Mouse (Mus musculus): ENCODE measurements around the gene 2010003K11Rik. TPM values are rescaled to one million over a fixed set of nuclear protein-coding genes. Genes with fewer than 3 reads are reported as not detected.

The 2010003K11Rik gene
- polyA plus RNA-seq, 1 experiment from 2014 or later, result not detected

DNA sequence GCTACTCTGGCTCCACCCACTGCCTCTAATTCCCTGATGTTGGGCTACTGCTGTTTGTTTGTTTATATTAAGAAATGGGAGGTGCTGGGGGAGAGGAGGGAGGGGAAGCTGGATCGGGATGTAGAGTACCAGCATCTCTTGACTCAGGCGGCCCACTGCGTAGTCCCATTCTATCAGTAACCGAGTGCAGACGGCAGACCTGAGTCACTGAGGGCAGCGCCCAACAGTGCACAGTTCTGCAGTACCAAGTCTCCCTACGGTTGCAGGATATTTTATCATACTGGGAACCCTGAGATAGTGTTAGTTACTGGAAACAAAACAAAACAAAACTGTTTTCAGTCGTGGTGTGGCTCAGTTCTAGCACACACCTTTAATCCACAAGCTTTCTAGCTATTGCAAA lies 47.3 kb downstream of the 2010003K11Rik start:
- Histone ChIP-seq H3K9ac (no peak overlapping the region), H3K4me2 (replicated peaks) (no peak overlapping the region), H3K4me3 (no peak overlapping the region), H3K9me3 (no peaks in the 10 kb centered on the region), H3K27me3 (no peaks in the 10 kb centered on the region), H3K36me3 (no peaks in the 10 kb centered on the region), H3K27ac (no peak overlapping the region), H3K4me1 (peaks cover 14% of the 10 kb centered on the region; the same call in 1 of the 2 replicates)
- no peak for ATAC-seq (ENCODE audit: low FRiP score, low read depth)
- 66% methylated on average over 8 of the region's 8 CpGs for WGBS

DNA sequence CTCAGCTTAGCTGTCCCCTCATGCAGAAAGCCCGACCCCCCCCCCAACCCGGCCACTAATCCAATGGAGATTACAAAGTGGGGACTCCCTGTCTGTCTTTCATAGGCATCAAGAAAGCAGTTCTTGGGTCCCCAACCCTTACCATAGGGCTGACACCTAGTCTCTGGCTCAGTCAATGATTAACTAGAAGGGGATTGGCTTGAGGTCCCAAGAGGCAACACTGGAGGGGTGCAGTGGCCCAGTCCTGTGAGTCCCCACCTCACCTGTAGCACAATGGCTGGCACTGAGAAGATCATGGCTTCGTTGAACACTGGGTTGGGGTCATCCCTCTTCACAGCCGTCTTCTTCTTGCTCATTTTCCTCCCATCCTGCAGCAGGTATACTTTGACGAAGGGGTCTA lies 47.7 kb downstream of the 2010003K11Rik start:
- 72% methylated on average over 5 of the region's 5 CpGs for WGBS
- Histone ChIP-seq H3K27ac (no peak overlapping the region), H3K36me3 (no peaks in the 10 kb centered on the region), H3K27me3 (no peaks in the 10 kb centered on the region), H3K9ac (no peak overlapping the region), H3K4me3 (no peak overlapping the region), H3K9me3 (no peaks in the 10 kb centered on the region), H3K4me1 (peaks cover 14% of the 10 kb centered on the region; the same call in 1 of the 2 replicates), H3K4me2 (replicated peaks) (no peak overlapping the region)
- no peak for ATAC-seq (ENCODE audit: low FRiP score, low read depth)

DNA sequence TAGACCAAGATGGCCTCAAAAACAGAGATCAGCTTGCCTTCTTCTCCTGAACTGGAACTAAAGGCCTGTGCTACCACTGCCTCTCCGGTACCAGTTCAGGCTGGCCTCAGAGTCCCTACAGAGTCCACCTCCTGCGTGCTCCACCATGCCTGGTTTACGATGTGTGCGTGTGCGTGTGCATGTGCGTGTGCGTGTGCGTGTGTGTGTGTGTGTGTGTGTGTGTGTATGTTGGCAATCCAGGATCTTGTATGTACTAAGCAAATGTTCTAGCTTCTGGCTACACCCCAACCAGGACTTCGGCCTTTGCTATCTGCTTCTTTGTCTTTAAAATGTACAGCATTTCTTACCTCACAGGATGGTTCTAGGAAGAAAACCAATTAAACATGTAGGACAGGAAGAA lies 49.2 kb downstream of the 2010003K11Rik start:
- 84% methylated on average over 9 of the region's 9 CpGs for WGBS
- no peak overlapping the region for H3K27ac ChIP-seq
- peaks cover 14% of the 10 kb centered on the region; the same call in 1 of the 2 replicates for H3K4me1 ChIP-seq
- H3K4me2 ChIP-seq (replicated peaks), result no peak overlapping the region
- no peaks in the 10 kb centered on the region for H3K9me3 ChIP-seq
- no peaks in the 10 kb centered on the region for H3K27me3 ChIP-seq
- no peak overlapping the region for H3K4me3 ChIP-seq
- H3K36me3 ChIP-seq, result no peaks in the 10 kb centered on the region
- ATAC-seq (ENCODE audit: low FRiP score, low read depth), result no peak
- no peak overlapping the region for H3K9ac ChIP-seq

DNA sequence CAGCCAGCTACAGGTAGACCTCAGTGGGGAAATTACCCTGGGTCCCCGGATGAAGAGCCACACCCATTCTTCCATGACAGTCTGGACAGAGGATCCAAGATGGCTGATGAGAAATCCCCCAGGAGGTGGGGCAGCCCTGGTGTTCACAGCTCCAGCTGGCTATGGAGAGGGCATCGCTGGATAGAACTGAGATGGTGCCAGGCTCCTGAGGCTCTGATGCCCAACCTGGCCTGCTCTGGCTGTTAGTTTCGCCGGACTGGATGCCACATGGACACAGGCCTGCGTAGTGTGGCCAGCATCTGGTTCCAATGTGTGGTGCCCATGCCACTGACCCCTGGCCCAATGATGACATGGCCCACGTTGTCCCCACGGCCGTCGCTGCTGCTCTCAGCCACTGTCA lies 50.9 kb downstream of the 2010003K11Rik start:
- Histone ChIP-seq H3K9ac (no peak overlapping the region), H3K4me2 (replicated peaks) (no peak overlapping the region), H3K27me3 (no peaks in the 10 kb centered on the region), H3K9me3 (no peaks in the 10 kb centered on the region), H3K4me3 (no peak overlapping the region), H3K36me3 (no peaks in the 10 kb centered on the region), H3K27ac (no peak overlapping the region), H3K4me1 (peaks cover 8% of the 10 kb centered on the region; the same call in 1 of the 2 replicates)
- no peak for ATAC-seq (ENCODE audit: low FRiP score, low read depth)
- 82% methylated on average over 9 of the region's 9 CpGs for WGBS

Other genes with a start within 250 kb of the 2010003K11Rik start
- 15.7 and 16.0 TPM in 2 replicates for gene Ssh3, start 229.4 kb downstream of the 2010003K11Rik start, polyA plus RNA-seq (2015; fragmentation: Nextera tagmentation; extraction: Ambion mirVana)
- gene Ankrd13d, start 215.4 kb downstream of the 2010003K11Rik start, polyA plus RNA-seq (2015; fragmentation: Nextera tagmentation; extraction: Ambion mirVana), result 13.6 and 14.7 TPM in 2 replicates
- gene Grk2, start 192.4 kb downstream of the 2010003K11Rik start, polyA plus RNA-seq (2015; fragmentation: Nextera tagmentation; extraction: Ambion mirVana), result 16.5 and 18.5 TPM in 2 replicates
- gene Kdm2a, start 100.3 kb downstream of the 2010003K11Rik start, polyA plus RNA-seq (2015; fragmentation: Nextera tagmentation; extraction: Ambion mirVana), result 53.9 TPM in 2 replicates
- gene Rhod, start 59.2 kb downstream of the 2010003K11Rik start, polyA plus RNA-seq (2015; fragmentation: Nextera tagmentation; extraction: Ambion mirVana), result 51.2 and 53.9 TPM in 2 replicates
- gene Syt12, start 21.1 kb downstream of the 2010003K11Rik start, polyA plus RNA-seq (2015; fragmentation: Nextera tagmentation; extraction: Ambion mirVana), result 0.69 and 1.1 TPM in 2 replicates
- gene Pcx, start 11.9 kb upstream of the 2010003K11Rik start, polyA plus RNA-seq (2015; fragmentation: Nextera tagmentation; extraction: Ambion mirVana), result 22.1 and 22.8 TPM in 2 replicates
- 6.2 and 6.4 TPM in 2 replicates for gene Lrfn4, start 117.1 kb upstream of the 2010003K11Rik start, polyA plus RNA-seq (2015; fragmentation: Nextera tagmentation; extraction: Ambion mirVana)
- gene Rce1, start 127.1 kb upstream of the 2010003K11Rik start, polyA plus RNA-seq (2015; fragmentation: Nextera tagmentation; extraction: Ambion mirVana), result 65.2 and 66.7 TPM in 2 replicates
- 7.1 and 7.6 TPM in 2 replicates for gene Gm960, start 200.1 kb upstream of the 2010003K11Rik start, polyA plus RNA-seq (2015; fragmentation: Nextera tagmentation; extraction: Ambion mirVana)
- 1.3 and 1.9 TPM in 2 replicates for gene Sptbn2, start 212.6 kb upstream of the 2010003K11Rik start, polyA plus RNA-seq (2015; fragmentation: Nextera tagmentation; extraction: Ambion mirVana)

Data from limb, embryonic 13.5 days (tissue).